ENCODE assay signal across 8 mouse cellular contexts in the genomic region with DNA sequence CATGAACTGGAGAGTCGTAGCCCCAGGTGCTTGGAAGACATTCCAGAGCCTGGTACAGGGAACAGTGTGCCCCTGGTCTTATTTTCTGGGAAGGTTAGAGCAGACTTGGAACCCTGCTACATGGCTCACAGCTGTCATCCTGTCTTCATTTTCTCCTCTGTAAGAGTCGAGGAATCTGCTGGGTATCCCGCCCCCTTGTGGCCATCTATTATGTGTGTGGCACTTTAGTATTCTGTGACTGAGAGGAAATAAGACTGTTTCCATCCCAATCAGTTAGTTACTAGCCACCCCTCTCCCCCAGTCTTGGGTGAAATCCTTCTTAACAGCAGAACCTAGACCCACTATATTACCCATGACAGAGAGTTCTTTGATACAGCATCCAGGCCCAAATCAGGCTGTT. TPM values are rescaled to one million over a fixed set of nuclear protein-coding genes. Genes with fewer than 3 reads are reported as not detected.
A peak's percentile ranks its signal among the peaks of the same experiment; 100 is the strongest.
DNase-seq lines count a peak whose midpoint lies in the region; ATAC-seq lines count a peak whose summit lies in the region.

No protein-coding gene starts in this region.

- ATAC-seq in megakaryocyte progenitor cell, adult 5-6 weeks (replicated peaks; ENCODE audit: poor library complexity) = peak; percentile 79

- peak; percentile 87 for DNase-seq in ZHBTc4 (ENCODE audit: low read depth, low spot score)
- DNase-seq in cerebellum, postnatal 10 days = peak; percentile 75 to 84
- peak; percentile 44 for DNase-seq in gastrocnemius, adult 18-20 months (ENCODE audit: low spot score)
- peak; percentile 87 for DNase-seq in induced T-regulatory cell, adult 2 months (ENCODE audit: low read depth)
- peak; percentile 41 to 55 for DNase-seq in layer of hippocampus, postnatal 14 days (ENCODE audit: low spot score in 2 of 2)
- peak; percentile 31 to 45 for DNase-seq in right cerebral cortex, adult 2 months (ENCODE audit: low spot score in 2 of 2)
- peak; percentile 52 for DNase-seq in urinary bladder, postnatal 14 days (ENCODE audit: low spot score)

RNA-seq across cellular contexts. Expression of a gene that starts 41.1 kb away (rescaled TPM):
- 1 to 10 TPM; 6.5 to 6.6 TPM for total RNA-seq in gastrocnemius, adult 18-20 months (2021)
- total RNA-seq in layer of hippocampus, postnatal 14 days (2021) = 1 to 10 TPM; 6.2 to 6.3 TPM
- 20.5 and 23.0 TPM in 2 replicates for total RNA-seq in megakaryocyte progenitor cell, adult 5-6 weeks (2015)
- total RNA-seq in megakaryocyte progenitor cell, adult 5-6 weeks (2017) = 7.1 and 8.2 TPM in 2 replicates

Comparison
In these comparisons a context has a peak if more than half of its experiments do, and no peak if none do; other contexts are left out.
1. Peak in every context shown above with its lines: DNase-seq and ATAC-seq.